Mouse (Mus musculus): Measurements from ENCODE around the gene Chpf2. TPM values are rescaled to one million over a fixed set of nuclear protein-coding genes. Genes with fewer than 3 reads are reported as not detected.

Chpf2 gene
- polyA plus RNA-seq, 1 experiment from 2014 or later: 52.0 TPM

- peaks cover 6% of the 10 kb centered on the region for H3K27me3 ChIP-seq
- CTCF ChIA-PET: interaction anchor here (1.4 to 1.6 kb wide), 2 partner anchors 10 to 26 kb away, joined by 3 to 4 read pairs; no protein-coding TSS in a partner anchor
- no peak for DNase-seq (ENCODE audit: low read depth, low spot score)
- no peak for TF ChIP-seq CTCF (IDR thresholded peaks at IDR 0.05)
- POLR2A ChIA-PET: no interaction called here
- ATAC-seq: no peak
- in situ Hi-C loops (cut with MboI; ENCODE audit: low pct_unique_long_range_greater_than_20kb): no loop called here
Observed at GRCm38 (mm10) chr5:24556709-24557108, 29.8 kb upstream of the Chpf2 start, which contains the start of gene 4931409K22Rik. 4931409K22Rik (minus strand) TSS chr5:24556809.

DNA sequence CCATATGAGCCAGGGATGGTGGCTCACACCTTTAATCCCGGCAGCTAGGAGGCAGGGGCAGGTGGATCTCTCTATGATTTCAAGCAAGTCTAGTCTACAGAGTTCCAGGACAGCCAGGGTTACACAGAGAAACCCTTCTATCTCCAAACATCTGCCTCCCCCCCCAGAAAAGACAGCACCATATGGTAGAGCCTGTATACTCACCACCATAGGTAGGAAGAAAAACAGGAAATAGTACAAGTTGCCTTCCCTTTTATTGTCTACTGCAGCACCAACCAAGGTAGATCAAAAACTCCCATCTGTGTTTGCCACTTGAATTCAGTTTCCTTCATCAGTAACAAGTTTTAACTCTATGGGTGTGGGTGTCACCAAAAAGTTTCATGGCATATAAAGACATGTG lies 10.6 kb upstream of the Chpf2 start:
- in situ Hi-C loops (cut with MboI; ENCODE audit: low pct_unique_long_range_greater_than_20kb): no loop called here
- ATAC-seq: no peak
- TF ChIP-seq CTCF (IDR thresholded peaks at IDR 0.05): no peak
- DNase-seq (ENCODE audit: low read depth, low spot score): no peak
- POLR2A ChIA-PET: interaction anchor here (0.6 kb wide), 1 partner anchor 14 kb away, joined by 3 read pairs; no protein-coding TSS in a partner anchor
- CTCF ChIA-PET: interaction anchor here (1.0 to 1.3 kb wide), 3 partner anchors 12 to 22 kb away, joined by 3 to 6 read pairs (median 3); no protein-coding TSS in a partner anchor
- no peaks in the 10 kb centered on the region for H3K27me3 ChIP-seq

DNA sequence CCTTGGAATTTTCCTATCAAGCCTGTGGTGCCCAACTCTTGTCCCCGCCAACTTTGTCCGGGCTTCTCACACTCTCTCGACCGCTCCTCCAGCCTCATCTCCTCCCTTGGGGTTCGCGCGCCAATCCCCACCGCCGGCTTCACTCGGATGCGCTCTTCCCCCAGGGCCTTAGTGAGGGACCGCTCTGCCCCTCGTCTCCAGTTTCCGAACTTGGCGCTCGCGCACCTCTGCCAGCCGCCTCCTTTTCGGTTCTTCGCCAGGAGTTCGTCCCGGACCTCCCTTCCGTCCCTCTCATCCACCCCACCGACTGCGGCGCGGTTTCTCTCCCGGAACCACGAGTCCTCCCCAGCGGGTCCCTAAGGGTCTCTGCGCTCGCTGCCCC lies 9.7 kb upstream of the Chpf2 start:
- no peak for TF ChIP-seq CTCF (IDR thresholded peaks at IDR 0.05)
- ATAC-seq: peak; percentile 44
- ChIA-PET CTCF (interaction anchor here (2.1 kb wide), 1 partner anchor 21 kb away, joined by 9 read pairs; no protein-coding TSS in a partner anchor), POLR2A (interaction anchor here (0.9 to 1.4 kb wide), 3 partner anchors 10 to 36 kb away, joined by 3 to 4 read pairs (median 3); partner anchors contain the start of genes Asb10 and Chpf2)
- DNase-seq (ENCODE audit: low read depth, low spot score): no peak
- no peaks in the 10 kb centered on the region for H3K27me3 ChIP-seq
- in situ Hi-C loops (cut with MboI; ENCODE audit: low pct_unique_long_range_greater_than_20kb): no loop called here

DNA sequence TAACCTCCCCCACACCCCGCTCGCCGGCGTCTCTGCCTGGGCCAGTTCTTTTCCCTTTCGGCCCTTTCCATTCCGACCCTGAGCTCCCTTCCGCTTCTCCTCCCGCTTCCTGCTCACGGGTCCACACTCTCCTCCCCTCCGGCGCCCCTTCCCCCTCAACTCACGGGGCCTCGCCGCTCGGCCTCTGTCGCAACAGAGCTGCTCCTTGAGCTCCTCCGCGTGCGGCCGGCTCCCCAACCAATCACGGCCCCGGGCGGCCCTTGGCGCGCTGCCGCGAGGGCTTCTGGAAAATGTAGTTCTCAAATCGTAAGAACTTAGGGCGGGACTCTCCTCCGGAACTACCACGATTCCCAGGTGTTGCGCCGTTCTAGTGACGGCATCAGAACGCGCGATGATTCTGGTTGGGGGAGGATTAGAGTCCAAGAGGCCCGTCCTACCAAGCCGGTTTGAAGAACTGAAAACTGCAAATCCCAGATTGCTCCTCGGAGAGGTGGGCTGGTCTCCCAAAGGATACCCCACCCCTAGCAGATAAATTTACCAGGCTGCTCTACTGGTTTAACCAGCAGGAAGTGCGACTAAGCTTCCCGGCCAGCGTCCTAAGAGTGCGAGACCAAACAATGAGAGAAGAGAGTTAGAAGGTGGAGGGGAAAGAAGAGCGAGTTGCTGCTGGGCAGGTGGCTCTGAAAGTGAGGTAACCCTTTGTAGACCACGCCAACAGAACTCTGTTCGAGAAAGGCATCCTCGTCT lies 9.2 kb upstream of the Chpf2 start, which contains the start of gene Abcf2:
Gene Abcf2, minus strand, starts transcription at position 285 of the 747 bp plus-strand sequence.
- no peak for TF ChIP-seq CTCF (IDR thresholded peaks at IDR 0.05)
- in situ Hi-C loops (cut with MboI; ENCODE audit: low pct_unique_long_range_greater_than_20kb): no loop called here
- ChIA-PET CTCF (interaction anchor here (2.1 kb wide), 1 partner anchor 20 kb away, joined by 9 read pairs; no protein-coding TSS in a partner anchor), POLR2A (interaction anchor here (0.6 to 1.4 kb wide), 4 partner anchors 9 to 590 kb away, joined by 3 to 4 read pairs (median 3); partner anchors contain the start of genes Asb10 and Chpf2)
- no peaks in the 10 kb centered on the region for H3K27me3 ChIP-seq
- peak; percentile 100 for DNase-seq (ENCODE audit: low read depth, low spot score)
- peak; percentile 93 for ATAC-seq

GRCm38 (mm10) chr5:24578109-24578963 lies 8.2 kb upstream of the Chpf2 start:
- ChIA-PET POLR2A (interaction anchor here (0.6 to 1.4 kb wide), 2 partner anchors 38 to 591 kb away, joined by 3 read pairs; partner anchors contain the start of gene Asb10), CTCF (interaction anchor here (2.1 kb wide), 1 partner anchor 19 kb away, joined by 9 read pairs; no protein-coding TSS in a partner anchor)
- DNase-seq (ENCODE audit: low read depth, low spot score) (no peak), ATAC-seq (no peak)
- H3K27me3 ChIP-seq: no peaks in the 10 kb centered on the region
- TF ChIP-seq CTCF (IDR thresholded peaks at IDR 0.05): no peak
- in situ Hi-C loops (cut with MboI; ENCODE audit: low pct_unique_long_range_greater_than_20kb): no loop called here

- ATAC-seq: no peak
- CTCF ChIA-PET: interaction anchor here (7.2 kb wide), 1 partner anchor 10 kb away, joined by 49 read pairs; no protein-coding TSS in a partner anchor
- POLR2A ChIA-PET: interaction anchor here (0.7 to 1.5 kb wide), 5 partner anchors 9 to 17 kb away, joined by 4 to 5 read pairs (median 4); partner anchors contain the start of gene Abcf2
- in situ Hi-C loops (cut with MboI; ENCODE audit: low pct_unique_long_range_greater_than_20kb): no loop called here
- no peaks in the 10 kb centered on the region for H3K27me3 ChIP-seq
- no peak for DNase-seq (ENCODE audit: low read depth, low spot score)
- no peak for TF ChIP-seq CTCF (IDR thresholded peaks at IDR 0.05)
Observed at GRCm38 (mm10) chr5:24586106-24586505, 435 bp upstream of the Chpf2 start.

- ChIA-PET POLR2A (interaction anchor here (1.0 to 1.5 kb wide), 4 partner anchors 10 to 162 kb away, joined by 3 to 5 read pairs (median 4); partner anchors contain the start of gene Abcf2), CTCF (interaction anchor here (7.2 kb wide), 1 partner anchor 9 kb away, joined by 49 read pairs; no protein-coding TSS in a partner anchor)
- in situ Hi-C loops (cut with MboI; ENCODE audit: low pct_unique_long_range_greater_than_20kb): no loop called here
- no peaks in the 10 kb centered on the region for H3K27me3 ChIP-seq
- DNase-seq (ENCODE audit: low read depth, low spot score) (no peak), ATAC-seq (peak; percentile 4)
- TF ChIP-seq CTCF (IDR thresholded peaks at IDR 0.05): no peak
Observed at GRCm38 (mm10) chr5:24587200-24587577, 648 bp downstream of the Chpf2 start.

DNA sequence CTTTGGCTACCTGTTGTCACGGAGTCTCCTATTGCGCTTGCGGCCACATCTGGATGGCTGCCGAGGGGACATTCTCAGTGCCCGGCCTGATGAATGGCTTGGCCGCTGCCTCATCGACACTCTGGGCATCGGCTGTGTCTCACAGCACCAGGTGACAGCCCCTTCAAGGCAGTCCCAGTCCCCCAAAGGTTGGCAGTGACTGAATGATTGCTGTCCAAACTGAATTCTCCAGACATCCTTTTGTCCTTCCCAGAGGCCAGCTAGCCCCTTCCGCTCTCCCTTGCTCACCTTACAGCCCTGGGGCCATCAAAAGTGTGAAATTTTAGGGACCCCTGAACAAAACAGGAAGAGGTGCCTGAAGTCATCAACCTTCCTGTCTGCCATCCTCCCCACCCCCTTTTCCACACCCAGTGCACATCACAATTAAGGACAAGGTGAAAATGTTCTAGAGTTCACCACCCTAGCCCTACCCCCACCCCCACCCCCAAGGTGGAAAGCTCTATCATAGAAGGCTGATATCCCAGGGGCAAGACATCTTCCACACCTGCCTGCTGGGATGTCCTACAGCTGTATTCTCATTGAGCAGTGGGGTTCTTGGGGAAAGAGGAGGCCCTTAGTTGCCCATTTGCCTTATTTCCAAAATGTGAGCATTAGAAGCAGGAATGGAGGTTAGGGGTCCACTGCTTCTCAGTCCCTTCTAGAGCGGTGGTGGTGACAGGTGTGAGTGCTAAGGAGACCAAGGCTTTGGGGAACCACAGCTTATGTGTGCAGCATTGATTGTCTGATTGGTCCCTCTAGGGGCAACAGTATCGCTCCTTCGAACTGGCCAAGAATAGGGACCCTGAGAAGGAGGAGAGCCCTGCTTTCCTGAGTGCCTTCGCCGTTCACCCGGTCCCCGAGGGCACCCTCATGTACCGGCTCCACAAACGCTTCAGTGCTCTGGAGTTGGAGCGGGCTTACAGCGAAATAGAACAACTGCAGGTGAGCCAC lies 3.3 kb downstream of the Chpf2 start:
- ChIA-PET POLR2A (interaction anchor here (0.6 to 1.6 kb wide), 3 partner anchors 12 to 98 kb away, joined by 3 to 4 read pairs (median 3); no protein-coding TSS in a partner anchor), CTCF (interaction anchor here (7.2 kb wide), 1 partner anchor 6 kb away, joined by 49 read pairs; no protein-coding TSS in a partner anchor)
- no peak for TF ChIP-seq CTCF (IDR thresholded peaks at IDR 0.05)
- DNase-seq (ENCODE audit: low read depth, low spot score) (no peak), ATAC-seq (no peak)
- no peaks in the 10 kb centered on the region for H3K27me3 ChIP-seq
- in situ Hi-C loops (cut with MboI; ENCODE audit: low pct_unique_long_range_greater_than_20kb): no loop called here

DNA sequence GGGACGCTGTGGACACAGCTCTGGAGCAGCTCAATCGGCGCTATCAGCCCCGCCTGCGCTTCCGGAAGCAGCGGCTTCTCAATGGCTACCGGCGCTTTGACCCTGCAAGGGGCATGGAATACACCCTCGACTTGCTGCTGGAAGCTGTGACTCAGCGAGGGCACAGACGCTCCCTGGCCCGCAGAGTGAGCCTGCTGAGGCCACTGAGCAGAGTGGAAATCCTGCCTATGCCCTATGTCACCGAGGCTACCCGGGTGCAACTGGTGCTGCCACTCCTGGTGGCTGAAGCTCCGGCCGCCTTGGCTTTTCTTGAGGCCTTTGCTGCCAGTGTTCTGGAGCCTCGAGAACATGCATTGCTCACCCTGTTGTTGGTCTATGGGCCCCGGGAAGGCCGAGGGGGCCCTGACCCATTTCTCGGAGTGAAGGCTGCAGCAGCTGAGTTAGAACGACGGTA lies 4.8 kb downstream of the Chpf2 start:
- no peak for TF ChIP-seq CTCF (IDR thresholded peaks at IDR 0.05)
- CTCF ChIA-PET: no interaction called here
- POLR2A ChIA-PET: interaction anchor here (0.9 to 1.6 kb wide), 3 partner anchors 10 to 61 kb away, joined by 3 to 4 read pairs (median 3); no protein-coding TSS in a partner anchor
- in situ Hi-C loops (cut with MboI; ENCODE audit: low pct_unique_long_range_greater_than_20kb): no loop called here
- H3K27me3 ChIP-seq: no peaks in the 10 kb centered on the region
- ATAC-seq (peak; percentile 72), DNase-seq (ENCODE audit: low read depth, low spot score) (no peak)
